Mouse (Mus musculus): ENCODE data around the gene Cib1. TPM values are rescaled to one million over a fixed set of nuclear protein-coding genes. Genes with fewer than 3 reads are reported as not detected.

Cib1 gene
- polyA plus RNA-seq, 1 experiment from 2014 or later: 165 TPM

GRCm38 (mm10) chr7:80241661-80242060 is 9.0 kb upstream of the Cib1 start:
- no peak for DNase-seq (ENCODE audit: low spot score)
- H3K9me3 ChIP-seq (replicated peaks; ENCODE audit: low read length): no peaks in the 10 kb centered on the region
- no peak overlapping the region for H3K27ac ChIP-seq
- H3K4me3 ChIP-seq (replicated peaks; ENCODE audit: low read depth, low read length): no peak overlapping the region
- ATAC-seq (replicated peaks; ENCODE audit: low FRiP score, low read depth): no peak
- H3K4me2 ChIP-seq (ENCODE audit: low read length): no peak overlapping the region
- WGBS: 76% methylated on average over 4 of the region's 4 CpGs
- peaks cover 16% of the 10 kb centered on the region for H3K36me3 ChIP-seq (ENCODE audit: insufficient read depth, low read length)
- H3K4me1 ChIP-seq (replicated peaks; ENCODE audit: insufficient read depth, low read length): no peaks in the 10 kb centered on the region
- no peak for TF ChIP-seq CTCF (IDR thresholded peaks at IDR 0.05; ENCODE audit: low read depth)
- H3K27me3 ChIP-seq (ENCODE audit: insufficient read depth, low read length): no peaks in the 10 kb centered on the region
- H3K9ac ChIP-seq (ENCODE audit: low read depth, low read length): no peak overlapping the region

GRCm38 (mm10) chr7:80238542-80238941 is 5.9 kb upstream of the Cib1 start:
- WGBS: 87% methylated on average over 10 of the region's 10 CpGs
- H3K9ac ChIP-seq (ENCODE audit: low read depth, low read length): no peak overlapping the region
- DNase-seq (ENCODE audit: low spot score): no peak

DNA sequence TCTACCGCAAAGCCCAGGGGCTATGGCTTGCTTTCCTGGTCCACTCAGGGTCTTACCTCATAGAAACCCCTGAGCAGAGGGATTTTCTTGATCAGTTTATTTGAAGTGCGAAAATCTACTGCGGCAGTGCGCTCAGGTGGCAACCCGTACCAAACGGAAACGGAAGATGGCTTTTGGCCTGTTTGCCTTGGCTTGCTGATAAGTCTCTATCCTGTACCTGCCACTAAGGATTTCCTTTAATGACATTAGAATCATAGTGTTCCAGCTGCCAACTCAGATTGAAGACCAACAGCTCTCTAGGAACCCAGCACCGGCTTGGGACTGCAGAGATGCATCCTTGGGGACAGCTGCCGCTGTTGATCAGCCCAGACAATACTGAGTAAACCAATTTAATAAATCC is 1.2 kb upstream of the Cib1 start:
- Histone ChIP-seq H3K36me3 (ENCODE audit: insufficient read depth, low read length) (peaks cover 5% of the 10 kb centered on the region; the same call in 1 of the 2 replicates), H3K9ac (ENCODE audit: low read depth, low read length) (peak overlapping the region; percentile 37; the same call in 1 of the 2 replicates), H3K4me3 (replicated peaks; ENCODE audit: low read depth, low read length) (no peak overlapping the region), H3K4me1 (replicated peaks; ENCODE audit: insufficient read depth, low read length) (peaks cover 16% of the 10 kb centered on the region; the same call in 1 of the 2 replicates), H3K27ac (no peak overlapping the region), H3K9me3 (replicated peaks; ENCODE audit: low read length) (no peaks in the 10 kb centered on the region), H3K4me2 (ENCODE audit: low read length) (peak overlapping the region; percentile 89), H3K27me3 (ENCODE audit: insufficient read depth, low read length) (no peaks in the 10 kb centered on the region)
- TF ChIP-seq CTCF (IDR thresholded peaks at IDR 0.05; ENCODE audit: low read depth): no peak
- no peak for ATAC-seq (replicated peaks; ENCODE audit: low FRiP score, low read depth)
- WGBS: 66% methylated on average over 9 of the region's 9 CpGs
- no peak for DNase-seq (ENCODE audit: low spot score)

More at GRCm38 (mm10) chr7:80238542-80238941, 5.9 kb upstream of the Cib1 start:
- Histone ChIP-seq H3K4me1 (replicated peaks; ENCODE audit: insufficient read depth, low read length) (no peaks in the 10 kb centered on the region), H3K27me3 (ENCODE audit: insufficient read depth, low read length) (no peaks in the 10 kb centered on the region), H3K9me3 (replicated peaks; ENCODE audit: low read length) (no peaks in the 10 kb centered on the region), H3K4me2 (ENCODE audit: low read length) (no peak overlapping the region), H3K36me3 (ENCODE audit: insufficient read depth, low read length) (peaks cover 16% of the 10 kb centered on the region), H3K4me3 (replicated peaks; ENCODE audit: low read depth, low read length) (no peak overlapping the region), H3K27ac (no peak overlapping the region)
- ATAC-seq (replicated peaks; ENCODE audit: low FRiP score, low read depth): no peak
- no peak for TF ChIP-seq CTCF (IDR thresholded peaks at IDR 0.05; ENCODE audit: low read depth)

GRCm38 (mm10) chr7:80231971-80232488 is 583 bp downstream of the Cib1 start:
- Histone ChIP-seq H3K4me2 (ENCODE audit: low read length) (peak overlapping the region; percentile 89), H3K27me3 (ENCODE audit: insufficient read depth, low read length) (no peaks in the 10 kb centered on the region), H3K36me3 (ENCODE audit: insufficient read depth, low read length) (peaks cover 8% of the 10 kb centered on the region; the same call in 1 of the 2 replicates), H3K9ac (ENCODE audit: low read depth, low read length) (peak overlapping the region; percentile 68), H3K4me3 (replicated peaks; ENCODE audit: low read depth, low read length) (peak overlapping the region; percentile 71), H3K27ac (peak overlapping the region; percentile 88), H3K4me1 (replicated peaks; ENCODE audit: insufficient read depth, low read length) (peaks cover 16% of the 10 kb centered on the region; the same call in 1 of the 2 replicates), H3K9me3 (replicated peaks; ENCODE audit: low read length) (no peaks in the 10 kb centered on the region)
- no peak for TF ChIP-seq CTCF (IDR thresholded peaks at IDR 0.05; ENCODE audit: low read depth)
- WGBS: 1% methylated on average over 29 of the region's 29 CpGs
- ATAC-seq (replicated peaks; ENCODE audit: low FRiP score, low read depth) (peak; percentile 68), DNase-seq (ENCODE audit: low spot score) (peak; percentile 43)

DNA sequence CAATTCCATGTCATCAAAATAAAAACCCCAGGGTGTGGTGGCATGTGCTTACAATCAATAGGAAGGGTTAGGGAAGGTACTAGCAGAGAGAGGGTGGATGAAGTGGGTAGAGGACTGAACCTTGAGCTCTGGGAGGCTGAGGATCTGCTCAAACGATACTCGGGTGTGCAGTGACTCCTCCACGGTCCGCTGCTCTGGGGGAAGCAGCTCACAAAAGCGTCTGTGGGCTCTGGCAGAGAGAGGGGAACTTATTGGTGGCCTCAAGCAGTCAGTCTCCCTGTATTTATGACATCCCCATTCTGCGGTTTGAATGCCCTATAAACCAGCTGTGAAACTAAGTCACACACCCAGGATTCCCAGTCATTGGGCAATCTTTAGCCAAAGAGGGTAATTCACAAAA is 2.4 kb downstream of the Cib1 start:
- no peak overlapping the region for H3K4me3 ChIP-seq (replicated peaks; ENCODE audit: low read depth, low read length)
- H3K9me3 ChIP-seq (replicated peaks; ENCODE audit: low read length): no peaks in the 10 kb centered on the region
- DNase-seq (ENCODE audit: low spot score) (no peak), ATAC-seq (replicated peaks; ENCODE audit: low FRiP score, low read depth) (no peak)
- WGBS: 16% methylated on average over 6 of the region's 6 CpGs
- H3K36me3 ChIP-seq (ENCODE audit: insufficient read depth, low read length): peaks cover 16% of the 10 kb centered on the region
- H3K4me2 ChIP-seq (ENCODE audit: low read length): no peak overlapping the region
- no peaks in the 10 kb centered on the region for H3K27me3 ChIP-seq (ENCODE audit: insufficient read depth, low read length)
- H3K27ac ChIP-seq: no peak overlapping the region
- no peak for TF ChIP-seq CTCF (IDR thresholded peaks at IDR 0.05; ENCODE audit: low read depth)
- peaks cover 16% of the 10 kb centered on the region; the same call in 1 of the 2 replicates for H3K4me1 ChIP-seq (replicated peaks; ENCODE audit: insufficient read depth, low read length)
- no peak overlapping the region; the same call in 1 of the 2 replicates for H3K9ac ChIP-seq (ENCODE audit: low read depth, low read length)

- H3K4me1 ChIP-seq (replicated peaks; ENCODE audit: insufficient read depth, low read length): peaks cover 16% of the 10 kb centered on the region; the same call in 1 of the 2 replicates
- ATAC-seq (replicated peaks; ENCODE audit: low FRiP score, low read depth) (no peak), DNase-seq (ENCODE audit: low spot score) (no peak)
- H3K9me3 ChIP-seq (replicated peaks; ENCODE audit: low read length): no peaks in the 10 kb centered on the region
- WGBS: 94% methylated on average over 4 of the region's 4 CpGs
- peak; percentile 22; the same call in 1 of the 2 replicates for TF ChIP-seq CTCF (IDR thresholded peaks at IDR 0.05; ENCODE audit: low read depth)
- peaks cover 35% of the 10 kb centered on the region for H3K36me3 ChIP-seq (ENCODE audit: insufficient read depth, low read length)
- no peak overlapping the region for H3K4me2 ChIP-seq (ENCODE audit: low read length)
- H3K4me3 ChIP-seq (replicated peaks; ENCODE audit: low read depth, low read length): no peak overlapping the region
- no peak overlapping the region for H3K27ac ChIP-seq
- H3K9ac ChIP-seq (ENCODE audit: low read depth, low read length): no peak overlapping the region
- H3K27me3 ChIP-seq (ENCODE audit: insufficient read depth, low read length): no peaks in the 10 kb centered on the region
Measured at GRCm38 (mm10) chr7:80227065-80227464, 5.5 kb downstream of the Cib1 start.
